Mouse (Mus musculus): Measurements from ENCODE around the gene Tor1b. TPM values are rescaled to one million over a fixed set of nuclear protein-coding genes. Genes with fewer than 3 reads are reported as not detected.

Tor1b gene
- polyA plus RNA-seq, 1 experiment from 2014 or later = 26.1 TPM

Other genes with a start within 250 kb of the Tor1b start
- gene 1700001O22Rik, start 149.3 kb upstream of the Tor1b start, polyA plus RNA-seq (2014; fragmentation: Nextera tagmentation; extraction: Ambion mirVana) = 1.8 and 2.1 TPM in 2 replicates
- gene Ntmt1, start 145.1 kb upstream of the Tor1b start, polyA plus RNA-seq (2014; fragmentation: Nextera tagmentation; extraction: Ambion mirVana) = 84.2 and 84.9 TPM in 2 replicates
- gene Asb6, start 122.6 kb upstream of the Tor1b start, polyA plus RNA-seq (2014; fragmentation: Nextera tagmentation; extraction: Ambion mirVana) = 16.7 and 17.8 TPM in 2 replicates
- 33.2 and 47.0 TPM in 2 replicates for gene Prrx2, start 118.0 kb upstream of the Tor1b start, polyA plus RNA-seq (2014; fragmentation: Nextera tagmentation; extraction: Ambion mirVana)
- 3.2 and 3.9 TPM in 2 replicates for gene Ptges, start 23.1 kb upstream of the Tor1b start, polyA plus RNA-seq (2014; fragmentation: Nextera tagmentation; extraction: Ambion mirVana)
- 44.4 and 48.8 TPM in 2 replicates for gene Tor1a, start 15.0 kb downstream of the Tor1b start, polyA plus RNA-seq (2014; fragmentation: Nextera tagmentation; extraction: Ambion mirVana)
- gene BC005624, start 29.2 kb downstream of the Tor1b start, polyA plus RNA-seq (2014; fragmentation: Nextera tagmentation; extraction: Ambion mirVana) = 30.8 and 32.9 TPM in 2 replicates
- 34.4 and 35.6 TPM in 2 replicates for gene Usp20, start 29.3 kb downstream of the Tor1b start, polyA plus RNA-seq (2014; fragmentation: Nextera tagmentation; extraction: Ambion mirVana)
- 17.6 and 19.4 TPM in 2 replicates for gene Fnbp1, start 189.0 kb downstream of the Tor1b start, polyA plus RNA-seq (2014; fragmentation: Nextera tagmentation; extraction: Ambion mirVana)
- 26.6 and 27.3 TPM in 2 replicates for gene Gpr107, start 199.4 kb downstream of the Tor1b start, polyA plus RNA-seq (2014; fragmentation: Nextera tagmentation; extraction: Ambion mirVana)

All from heart, embryonic 14.5 days (tissue).